Mouse (Mus musculus) layer of hippocampus, postnatal 25 days (tissue): ENCODE results near the gene Dcpp3. TPM values are rescaled to one million over a fixed set of nuclear protein-coding genes. Genes with fewer than 3 reads are reported as not detected.
A peak's percentile ranks its signal among the peaks of the same experiment; 100 is the strongest.
"Not testable (repeated sequence)": the region's sequence is repeated elsewhere in the genome, so short reads cannot be mapped to it uniquely, and the experiment has no call there.

Experiments used
- DNase-seq, 2 experiments: peaks; one replicate each; pipeline ENCODE4 v3.0.0; 2022; ENCODE audit warnings: mixed read lengths in 2 of 2, low spot score in 1 of 2; ENCODE audit errors: extremely low spot score in 1 of 2
- total RNA-seq, 2 experiments: library from RNA; stranded (reverse); gene quantifications; 2 replicates each; pipeline ENCODE4 v1.2.3; 2021

The Dcpp3 gene
- total RNA-seq, result not detected

- DNase-seq, result not testable (repeated sequence)
Observed at GRCm38 (mm10) chr17:23917158-23917557, at the start of gene Dcpp3. Gene Dcpp3, plus strand, starts transcription at chr17:23917458.

- no peak for DNase-seq
Observed at GRCm38 (mm10) chr17:23867756-23868155, 49.5 kb upstream of the Dcpp3 start, which contains the start of gene Prss21. Gene Prss21, plus strand, starts transcription at chr17:23868056.

DNA sequence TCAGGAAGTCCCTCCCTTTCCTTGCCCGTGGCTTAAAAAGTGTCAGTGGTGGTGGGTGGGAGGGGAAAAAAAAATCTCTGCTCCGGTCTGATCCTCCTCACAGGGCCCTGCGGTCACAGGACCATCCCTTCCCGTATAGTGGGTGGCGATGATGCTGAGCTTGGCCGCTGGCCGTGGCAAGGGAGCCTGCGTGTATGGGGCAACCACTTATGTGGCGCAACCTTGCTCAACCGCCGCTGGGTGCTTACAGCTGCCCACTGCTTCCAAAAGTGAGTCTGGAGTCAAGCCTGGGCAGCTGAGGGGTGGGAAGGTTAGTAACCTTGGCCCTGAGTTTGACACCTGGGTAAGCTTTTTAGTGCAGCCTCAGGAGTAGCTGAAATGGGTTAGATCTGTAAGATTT, 48.7 kb upstream of the Dcpp3 start:
- DNase-seq, result no peak

DNA sequence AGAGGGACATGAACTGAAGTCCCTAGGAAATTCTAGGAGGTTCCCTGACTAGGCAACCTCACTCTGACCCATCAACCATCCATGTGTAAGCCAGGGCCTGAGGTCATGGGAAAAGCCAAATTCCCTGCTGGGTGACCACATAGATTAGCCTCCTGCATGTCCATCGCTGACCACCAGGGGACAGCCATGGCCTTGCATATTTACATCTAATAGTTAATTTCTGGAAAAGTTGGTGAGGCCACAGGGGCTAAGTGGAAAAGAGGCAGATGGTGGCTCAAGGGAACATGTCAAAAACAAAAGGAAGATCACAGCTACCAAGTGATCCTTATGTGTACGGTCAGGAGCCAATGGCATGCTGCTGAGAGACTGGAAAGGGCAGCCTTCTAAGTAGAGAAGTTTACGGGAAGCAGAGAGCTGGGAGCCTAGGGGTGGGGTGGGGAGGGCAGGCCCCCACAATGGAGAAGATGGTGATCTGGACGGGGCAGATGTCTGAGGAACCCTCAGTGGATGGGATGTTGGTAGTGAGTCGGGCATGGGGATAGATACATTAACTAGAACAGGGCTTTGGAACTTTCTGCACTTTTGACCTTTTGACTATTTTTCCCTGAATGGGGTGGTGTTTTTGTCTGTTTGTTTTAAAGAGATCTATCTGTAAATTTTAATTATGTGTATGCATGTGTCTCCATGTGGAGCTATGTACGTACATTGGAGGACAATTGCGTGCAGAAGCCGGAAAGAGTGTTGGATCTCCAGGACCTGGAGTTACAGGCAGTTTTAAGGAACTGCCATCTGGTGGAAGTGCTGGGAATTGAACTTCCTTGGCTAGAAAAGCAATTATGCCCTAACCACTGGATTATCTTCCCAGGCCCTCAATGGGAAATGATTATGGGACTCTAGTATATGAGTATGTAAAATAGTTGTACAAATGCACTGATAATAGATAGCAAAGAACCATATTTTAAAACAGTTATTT, 43.1 kb upstream of the Dcpp3 start:
- peak in 1 of 2 experiments; percentile 46 for DNase-seq

DNA sequence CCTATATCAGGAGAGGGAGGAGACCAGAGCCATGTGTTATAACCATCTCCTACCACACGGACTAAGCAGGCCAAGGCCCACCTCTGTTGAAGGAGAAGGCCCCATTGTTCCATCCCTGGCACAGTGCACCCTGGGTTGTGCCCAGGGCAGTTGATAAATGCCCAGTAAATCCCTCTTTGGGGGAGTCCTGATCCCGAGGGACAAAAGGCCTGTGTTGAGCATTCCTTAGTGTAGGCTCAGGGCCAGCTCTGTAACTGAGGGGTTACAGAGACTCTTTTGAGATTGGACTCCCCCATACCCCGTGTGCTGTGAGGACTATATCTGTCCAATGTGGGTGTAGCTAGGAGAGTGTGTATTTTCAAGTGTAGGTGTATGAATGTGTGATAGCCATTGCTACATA, 40.5 kb upstream of the Dcpp3 start:
- no peak for DNase-seq

DNA sequence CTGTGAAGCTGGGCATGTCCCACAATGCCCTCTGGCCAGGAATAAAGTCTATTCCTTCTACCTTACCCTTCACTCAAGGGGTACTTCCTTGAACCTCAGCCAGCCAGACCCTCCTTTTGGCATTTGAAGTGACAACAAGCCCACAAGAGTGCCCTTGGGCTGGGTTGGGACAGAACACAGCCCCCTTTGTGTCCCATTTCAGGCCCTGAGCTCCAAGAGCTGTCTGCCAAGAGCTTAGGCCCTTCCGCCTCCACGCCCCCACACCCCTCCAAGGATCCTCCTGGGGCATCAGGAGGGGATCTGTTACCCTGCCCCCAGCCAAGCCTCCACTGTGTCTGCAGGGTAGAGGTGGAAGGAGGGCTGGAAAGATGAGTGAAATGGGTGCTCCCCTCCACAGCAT, 40.1 kb upstream of the Dcpp3 start:
- DNase-seq, result no peak

DNA sequence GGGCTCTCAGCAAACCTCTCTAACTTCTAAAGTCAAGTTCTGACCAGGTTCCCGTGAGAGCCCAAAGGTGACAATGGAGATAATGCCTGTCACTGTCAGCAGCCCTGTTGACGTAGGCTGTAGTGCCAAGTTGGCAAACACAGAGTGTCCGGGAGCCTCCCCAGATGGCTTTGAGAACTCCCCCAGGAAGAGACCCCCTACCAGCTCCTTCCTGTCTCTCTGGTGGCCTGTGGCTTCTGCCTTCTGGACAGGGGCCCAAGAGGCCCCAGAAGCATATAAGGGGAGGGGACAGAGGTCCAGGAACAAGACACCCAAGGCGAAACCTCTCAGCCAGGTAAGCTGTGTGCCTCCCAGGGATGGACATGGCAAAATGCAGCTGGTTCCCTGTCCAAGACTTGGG, 36.7 kb upstream of the Dcpp3 start, which contains the start of the genes Dcpp1 and Dcpp2:
TSS of gene Dcpp1 (plus strand) at position 301 of the 400 bp plus-strand sequence.
TSS of gene Dcpp2 (plus strand) at position 305 of the 400 bp plus-strand sequence.
- DNase-seq, result not testable (repeated sequence)

DNA sequence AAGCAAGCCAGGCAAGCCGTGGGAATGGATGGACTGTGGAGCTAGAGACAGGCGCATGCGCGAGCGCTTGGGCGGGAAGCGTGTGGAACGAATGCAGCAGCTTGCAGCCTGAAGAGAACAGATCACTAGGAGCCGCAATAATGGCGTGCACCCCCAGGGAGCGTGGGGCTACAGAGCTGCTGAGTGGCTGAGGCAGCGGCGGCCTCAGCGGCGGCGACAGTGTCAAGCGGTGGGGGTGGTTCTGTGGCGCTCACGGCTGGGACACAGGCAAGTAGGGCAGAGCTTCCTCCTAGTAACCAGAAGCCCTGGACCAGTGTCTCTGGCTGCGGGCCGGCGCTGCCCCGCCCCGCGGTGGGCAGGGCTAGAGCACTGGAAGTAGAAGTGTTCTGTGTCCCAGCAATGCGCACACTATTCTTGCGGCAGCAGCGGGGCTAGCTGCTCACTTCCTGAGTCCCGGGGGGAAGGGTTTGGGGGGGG, 7.3 kb downstream of the Dcpp3 start:
- peak; percentile 77 to 84 for DNase-seq

- DNase-seq, result peak; percentile 38 to 40
Observed at GRCm38 (mm10) chr17:23925090-23925493, 7.8 kb downstream of the Dcpp3 start.

DNA sequence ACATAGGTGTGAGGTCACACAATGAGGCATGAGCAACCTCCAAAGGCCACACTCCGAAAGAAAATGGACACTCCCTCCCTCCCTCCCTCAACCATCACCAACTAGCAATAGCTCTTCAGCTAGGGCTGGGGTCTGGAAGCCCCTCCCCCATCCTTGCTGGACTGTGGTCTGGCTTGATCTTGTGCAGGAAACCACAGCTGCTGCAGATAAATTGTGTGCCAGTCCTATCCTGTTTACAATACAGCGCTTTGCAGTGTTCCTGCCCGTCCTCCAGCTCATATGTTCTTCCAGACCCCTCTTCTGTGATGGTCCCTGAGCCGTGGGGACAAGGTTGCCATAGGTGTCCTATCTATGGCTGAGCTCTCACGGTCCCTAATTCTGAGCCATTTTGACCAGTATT, 13.9 kb downstream of the Dcpp3 start:
- DNase-seq, result no peak

- DNase-seq, result no peak
Observed at GRCm38 (mm10) chr17:23941372-23941771, 24.1 kb downstream of the Dcpp3 start, which contains the start of gene Sbp. Gene Sbp, plus strand, starts transcription at chr17:23941672.

GRCm38 (mm10) chr17:23947486-23947885, 30.2 kb downstream of the Dcpp3 start:
- DNase-seq, result not testable (repeated sequence)

DNA sequence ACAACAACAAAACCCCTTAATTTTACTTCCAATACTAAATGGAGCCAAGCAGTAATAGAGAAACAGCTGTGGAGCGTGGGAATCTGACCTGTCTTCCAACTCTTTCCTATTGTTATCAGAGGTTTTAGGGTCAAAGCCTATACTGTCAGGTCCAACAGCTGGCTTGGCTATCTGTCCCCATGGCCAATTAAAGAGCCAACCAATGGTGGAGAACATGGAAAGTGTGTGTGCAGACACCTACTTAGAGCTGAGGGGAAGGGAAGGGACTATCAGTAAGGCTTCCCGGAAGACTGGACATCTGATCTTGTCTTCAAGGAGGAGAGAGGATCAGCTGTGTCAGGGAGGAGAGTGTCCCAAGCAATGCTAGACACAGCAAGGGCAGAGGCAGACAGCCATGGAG, 31.8 kb downstream of the Dcpp3 start:
- no peak for DNase-seq

DNA sequence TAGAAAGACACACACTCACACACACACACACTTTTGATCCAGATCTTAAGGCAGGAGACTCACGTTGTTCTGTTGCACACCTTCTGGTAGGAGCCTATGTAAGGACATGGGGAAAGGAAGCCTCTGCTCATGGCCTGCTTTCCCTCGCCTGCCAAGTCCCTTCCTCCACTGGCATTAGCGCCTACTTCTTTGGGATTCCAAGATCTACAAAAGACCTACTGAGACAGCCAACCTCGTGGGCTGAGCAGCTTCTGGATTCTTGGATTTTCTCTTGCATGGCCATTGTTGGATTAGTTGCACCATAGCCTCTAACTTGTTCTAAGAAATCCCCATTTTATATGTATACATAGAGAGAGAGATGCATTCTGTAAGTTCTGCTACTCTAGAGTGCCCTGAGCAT, 33.6 kb downstream of the Dcpp3 start:
- DNase-seq, result not testable (repeated sequence)

GRCm38 (mm10) chr17:23955174-23955573, 37.9 kb downstream of the Dcpp3 start, which contains the start of gene Sbpl:
Gene Sbpl, minus strand, starts transcription at chr17:23955274.
- DNase-seq, result no peak

- peak; percentile 71 to 84 for DNase-seq
Observed at GRCm38 (mm10) chr17:23960084-23960738, 43.0 kb downstream of the Dcpp3 start.

DNA sequence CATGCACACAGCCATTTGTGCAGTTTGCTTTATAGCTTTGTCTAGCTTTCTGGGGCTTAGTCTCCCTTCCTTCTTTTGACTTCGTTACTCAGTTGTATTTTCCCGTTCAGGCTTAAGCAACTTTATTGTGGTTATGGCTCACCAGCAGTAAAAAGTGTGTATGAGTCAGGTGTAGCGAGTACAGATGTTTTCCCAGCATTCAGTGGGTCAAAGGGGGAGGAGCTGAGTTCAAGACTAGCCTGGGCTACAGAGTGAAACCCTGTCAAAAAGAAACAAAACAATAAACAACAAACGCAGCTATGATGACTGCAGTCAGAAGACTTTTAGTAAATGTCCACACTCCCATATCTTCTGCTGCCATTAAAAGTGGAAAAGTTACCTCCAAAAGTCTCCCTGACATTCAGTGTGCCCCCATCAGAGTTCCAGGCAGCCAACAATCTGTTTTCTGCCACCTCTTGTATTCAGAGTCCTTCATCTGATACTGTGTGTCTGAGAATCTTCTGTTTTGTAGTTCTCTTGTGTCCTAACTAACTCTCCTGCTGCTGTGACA, 44.4 kb downstream of the Dcpp3 start:
- DNase-seq, result no peak

- DNase-seq, result peak in 1 of 2 experiments; percentile 14
Observed at GRCm38 (mm10) chr17:23965805-23966425, 48.7 kb downstream of the Dcpp3 start.

DNA sequence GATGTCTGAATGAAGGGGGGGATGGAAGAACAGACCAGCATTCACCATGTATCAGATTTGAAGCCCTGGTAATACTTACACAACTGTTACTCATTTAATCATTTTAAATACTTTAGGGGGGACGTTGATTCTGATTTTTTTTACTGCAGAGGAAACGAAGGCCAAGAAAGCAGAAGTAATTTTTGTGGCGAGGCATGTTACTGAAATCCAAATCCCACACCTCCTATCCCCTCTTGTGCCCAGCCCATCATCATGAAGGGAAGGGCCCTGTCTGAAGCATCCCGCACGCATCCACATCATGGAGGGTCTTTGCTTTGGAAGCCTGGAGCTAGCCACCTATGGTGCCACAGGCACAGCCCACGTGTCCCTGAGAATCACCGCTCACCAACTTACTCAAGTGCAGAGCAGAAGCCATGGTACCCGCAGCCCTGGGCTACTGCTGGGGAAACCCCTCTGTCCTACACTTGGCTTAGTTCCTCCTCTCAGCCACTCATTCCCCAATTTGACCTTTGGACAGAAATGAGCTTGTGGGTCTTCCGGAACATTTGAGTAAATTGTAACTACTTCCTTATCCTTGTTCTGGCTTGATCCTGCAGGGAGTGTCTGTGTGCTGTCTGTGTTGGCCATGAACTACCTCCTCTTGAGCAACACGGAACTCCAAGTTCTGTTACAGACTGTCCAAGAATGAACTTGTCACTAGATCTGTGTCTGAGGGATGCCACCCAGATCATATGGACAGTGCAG, 49.6 kb downstream of the Dcpp3 start:
- no peak for DNase-seq
